Mouse (Mus musculus) limb, embryonic 15.5 days (tissue): ENCODE measurements around the gene Wdr43. TPM values are rescaled to one million over a fixed set of nuclear protein-coding genes. Genes with fewer than 3 reads are reported as not detected.
A peak's percentile ranks its signal among the peaks of the same experiment; 100 is the strongest.

ENCODE experiments used
- ATAC-seq: fragments of 200-750 bp; cut with Nextera tagmentation; 2 replicates; pipeline ENCODE4 v1.8.0; 2017; ENCODE audit warnings: low read depth, moderate TSS enrichment; ENCODE audit not compliant: insufficient number of reproducible peaks, low FRiP score, low TSS enrichment
- H3K27ac ChIP-seq: fragments of 300-500 bp; sonication (generic); 2 replicates; pipeline ENCODE4 v1.5.1; 2015; ENCODE audit warnings: moderate library complexity, mild to moderate bottlenecking, inconsistent platforms
- H3K27me3 ChIP-seq: fragments of 300-500 bp; sonication (generic); 2 replicates; pipeline ENCODE4 v1.6.1; 2015; ENCODE audit warnings: inconsistent platforms
- H3K36me3 ChIP-seq: fragments of 300-500 bp; sonication (generic); 2 replicates; pipeline ENCODE4 v1.6.1; 2015; ENCODE audit warnings: inconsistent platforms
- H3K4me1 ChIP-seq: fragments of 300-500 bp; sonication (generic); 2 replicates; pipeline ENCODE4 v1.6.1; 2015; ENCODE audit warnings: inconsistent platforms
- H3K4me2 ChIP-seq: fragments of 300-500 bp; sonication (generic); 2 replicates; pipeline ENCODE4 v1.6.1; 2015; ENCODE audit warnings: mild to moderate bottlenecking, inconsistent platforms
- H3K4me3 ChIP-seq: fragments of 300-500 bp; sonication (generic); 2 replicates; pipeline ENCODE4 v1.5.1; 2015; ENCODE audit warnings: mild to moderate bottlenecking, inconsistent platforms
- H3K9ac ChIP-seq: fragments of 300-500 bp; sonication (generic); 2 replicates; pipeline ENCODE4 v1.6.1; 2015; ENCODE audit warnings: inconsistent platforms
- H3K9me3 ChIP-seq: fragments of 300-500 bp; sonication (generic); 2 replicates; pipeline ENCODE4 v1.6.1; 2016; ENCODE audit warnings: inconsistent platforms
- WGBS: fragments of 180-500 bp; shearing (Covaris S2); methylation state at CpG from one replicate; pipeline ENCODE4 v1.1.7; 2015; 5-methylcytosine and 5-hydroxymethylcytosine counted together
- polyA plus RNA-seq: library from polyadenylated mRNA; unstranded; fragments of >200 nt; fragmentation: Nextera tagmentation; extraction: Ambion mirVana; gene quantifications from 2 replicates; pipeline ENCODE4 v1.2.1, GENCODE M21; 2015

Wdr43 gene
- polyA plus RNA-seq, 1 experiment from 2014 or later: 70.1 TPM

- 63% methylated on average over 1 of the region's 1 CpGs for WGBS
These were observed 48.5 kb downstream of the Wdr43 start for GRCm38 (mm10) chr17:71664172-71664571.

GRCm38 (mm10) chr17:71665201-71665600, 49.5 kb downstream of the Wdr43 start:
- no peak overlapping the region for H3K4me2 ChIP-seq
- H3K4me3 ChIP-seq: no peak overlapping the region
- 0 out of 2 replicates have a peak, but pooled peaks cover 4% of the 10 kb centered on the region for H3K4me1 ChIP-seq
- H3K27me3 ChIP-seq: no peaks in the 10 kb centered on the region
- H3K36me3 ChIP-seq: no peaks in the 10 kb centered on the region
- no peaks in the 10 kb centered on the region for H3K9me3 ChIP-seq
- WGBS: 83% methylated on average over 4 of the region's 4 CpGs
- H3K9ac ChIP-seq: no peak overlapping the region
- H3K27ac ChIP-seq: no peak overlapping the region
- no peak for ATAC-seq

More at GRCm38 (mm10) chr17:71664172-71664571, 48.5 kb downstream of the Wdr43 start:
- Histone ChIP-seq H3K4me3 (no peak overlapping the region), H3K36me3 (0 out of 2 replicates have a peak, but pooled peaks cover 4% of the 10 kb centered on the region), H3K9me3 (no peaks in the 10 kb centered on the region), H3K9ac (no peak overlapping the region), H3K27ac (no peak overlapping the region), H3K4me1 (0 out of 2 replicates have a peak, but pooled peaks cover 4% of the 10 kb centered on the region), H3K4me2 (no peak overlapping the region), H3K27me3 (no peaks in the 10 kb centered on the region)
- ATAC-seq: no peak

GRCm38 (mm10) chr17:71669511-71669910, 53.8 kb downstream of the Wdr43 start:
- H3K4me2 ChIP-seq: no peak overlapping the region
- no peaks in the 10 kb centered on the region for H3K4me1 ChIP-seq
- no peaks in the 10 kb centered on the region for H3K36me3 ChIP-seq
- no peak overlapping the region for H3K9ac ChIP-seq
- 78% methylated on average over 5 of the region's 5 CpGs for WGBS
- no peak overlapping the region for H3K4me3 ChIP-seq
- no peaks in the 10 kb centered on the region for H3K27me3 ChIP-seq
- H3K27ac ChIP-seq: no peak overlapping the region
- no peak for ATAC-seq
- no peaks in the 10 kb centered on the region for H3K9me3 ChIP-seq

- H3K9me3 ChIP-seq: no peaks in the 10 kb centered on the region
- H3K4me1 ChIP-seq: no peaks in the 10 kb centered on the region
- no peak overlapping the region for H3K9ac ChIP-seq
- 59% methylated on average over 17 of the region's 17 CpGs for WGBS
- H3K4me2 ChIP-seq: no peak overlapping the region
- H3K27me3 ChIP-seq: no peaks in the 10 kb centered on the region
- no peak for ATAC-seq
- no peaks in the 10 kb centered on the region for H3K36me3 ChIP-seq
- no peak overlapping the region for H3K4me3 ChIP-seq
- H3K27ac ChIP-seq: no peak overlapping the region
These were observed 56.3 kb downstream of the Wdr43 start for GRCm38 (mm10) chr17:71671840-71672546.

- peak; percentile 21; the same call in 1 of the 2 replicates for ATAC-seq
- H3K4me3 ChIP-seq: no peak within 1 kb of the TSS
- no peaks in the 10 kb centered on the region for H3K4me1 ChIP-seq
- WGBS: 62% methylated on average over 9 of the region's 9 CpGs
- H3K27ac ChIP-seq: no peak within 1 kb of the TSS
- H3K9me3 ChIP-seq: no peaks in the 10 kb centered on the region
- H3K36me3 ChIP-seq: no peaks in the 10 kb centered on the region
- H3K9ac ChIP-seq: no peak within 1 kb of the TSS
- no peaks in the 10 kb centered on the region for H3K27me3 ChIP-seq
- H3K4me2 ChIP-seq: no peak within 1 kb of the TSS
These were observed 57.4 kb downstream of the Wdr43 start, which contains the start of gene Togaram2 for GRCm38 (mm10) chr17:71673092-71673491. Gene Togaram2, plus strand, starts transcription at chr17:71673261.

GRCm38 (mm10) chr17:71673936-71674335, 58.2 kb downstream of the Wdr43 start:
- H3K9me3 ChIP-seq: no peaks in the 10 kb centered on the region
- H3K9ac ChIP-seq: no peak overlapping the region
- ATAC-seq: no peak
- no peaks in the 10 kb centered on the region for H3K4me1 ChIP-seq
- H3K4me2 ChIP-seq: no peak overlapping the region
- H3K27me3 ChIP-seq: no peaks in the 10 kb centered on the region
- no peak overlapping the region for H3K27ac ChIP-seq
- WGBS: 69% methylated on average over 9 of the region's 9 CpGs
- H3K36me3 ChIP-seq: no peaks in the 10 kb centered on the region
- no peak overlapping the region for H3K4me3 ChIP-seq

- no peak overlapping the region for H3K9ac ChIP-seq
- ATAC-seq: no peak
These were observed 59.2 kb downstream of the Wdr43 start for GRCm38 (mm10) chr17:71674886-71675285.

GRCm38 (mm10) chr17:71681666-71682065, 66.0 kb downstream of the Wdr43 start:
- Histone ChIP-seq H3K9ac (no peak overlapping the region), H3K36me3 (no peaks in the 10 kb centered on the region), H3K4me3 (no peak overlapping the region), H3K27me3 (no peaks in the 10 kb centered on the region), H3K4me1 (peaks cover 11% of the 10 kb centered on the region; the same call in 1 of the 2 replicates), H3K4me2 (no peak overlapping the region), H3K9me3 (no peaks in the 10 kb centered on the region), H3K27ac (no peak overlapping the region)
- ATAC-seq: no peak
- 71% methylated on average over 14 of the region's 14 CpGs for WGBS

More at GRCm38 (mm10) chr17:71674886-71675285, 59.2 kb downstream of the Wdr43 start:
- no peak overlapping the region for H3K4me2 ChIP-seq
- H3K27me3 ChIP-seq: no peaks in the 10 kb centered on the region
- peaks cover 4% of the 10 kb centered on the region; the same call in 1 of the 2 replicates for H3K4me1 ChIP-seq
- H3K27ac ChIP-seq: no peak overlapping the region
- no peaks in the 10 kb centered on the region for H3K9me3 ChIP-seq
- no peak overlapping the region for H3K4me3 ChIP-seq
- 86% methylated on average over 18 of the region's 18 CpGs for WGBS
- no peaks in the 10 kb centered on the region for H3K36me3 ChIP-seq

GRCm38 (mm10) chr17:71682379-71682778, 66.7 kb downstream of the Wdr43 start:
- 84% methylated on average over 4 of the region's 4 CpGs for WGBS
- H3K9me3 ChIP-seq: no peaks in the 10 kb centered on the region

GRCm38 (mm10) chr17:71683281-71683680, 67.6 kb downstream of the Wdr43 start:
- no peaks in the 10 kb centered on the region for H3K27me3 ChIP-seq
- H3K9me3 ChIP-seq: no peaks in the 10 kb centered on the region
- 86% methylated on average over 6 of the region's 6 CpGs for WGBS

More at GRCm38 (mm10) chr17:71682379-71682778, 66.7 kb downstream of the Wdr43 start:
- Histone ChIP-seq H3K27me3 (no peaks in the 10 kb centered on the region), H3K4me3 (no peak overlapping the region), H3K4me2 (no peak overlapping the region), H3K4me1 (peaks cover 11% of the 10 kb centered on the region; the same call in 1 of the 2 replicates), H3K9ac (no peak overlapping the region), H3K36me3 (no peaks in the 10 kb centered on the region), H3K27ac (no peak overlapping the region)
- no peak for ATAC-seq

GRCm38 (mm10) chr17:71684103-71684608, 68.5 kb downstream of the Wdr43 start:
- H3K9ac ChIP-seq: no peak overlapping the region
- 28% methylated on average over 5 of the region's 5 CpGs for WGBS

More at GRCm38 (mm10) chr17:71683281-71683680, 67.6 kb downstream of the Wdr43 start:
- ATAC-seq: no peak
- Histone ChIP-seq H3K36me3 (no peaks in the 10 kb centered on the region), H3K9ac (no peak overlapping the region), H3K4me1 (peaks cover 11% of the 10 kb centered on the region; the same call in 1 of the 2 replicates), H3K27ac (no peak overlapping the region), H3K4me2 (no peak overlapping the region), H3K4me3 (no peak overlapping the region)

GRCm38 (mm10) chr17:71687436-71687835, 71.7 kb downstream of the Wdr43 start:
- no peak for ATAC-seq

More at GRCm38 (mm10) chr17:71684103-71684608, 68.5 kb downstream of the Wdr43 start:
- Histone ChIP-seq H3K4me3 (no peak overlapping the region), H3K4me1 (peaks cover 9% of the 10 kb centered on the region; the same call in 1 of the 2 replicates), H3K9me3 (no peaks in the 10 kb centered on the region; the same call in 1 of the 2 replicates), H3K27me3 (no peaks in the 10 kb centered on the region), H3K4me2 (no peak overlapping the region), H3K27ac (peak overlapping the region; percentile 24; the same call in 1 of the 2 replicates), H3K36me3 (no peaks in the 10 kb centered on the region)
- no peak for ATAC-seq

More at GRCm38 (mm10) chr17:71687436-71687835, 71.7 kb downstream of the Wdr43 start:
- H3K27me3 ChIP-seq: no peaks in the 10 kb centered on the region
- H3K4me3 ChIP-seq: no peak overlapping the region
- H3K36me3 ChIP-seq: no peaks in the 10 kb centered on the region
- no peak overlapping the region for H3K4me2 ChIP-seq
- H3K27ac ChIP-seq: no peak overlapping the region
- peaks cover 7% of the 10 kb centered on the region; the same call in 1 of the 2 replicates for H3K4me1 ChIP-seq
- no peak overlapping the region for H3K9ac ChIP-seq
- H3K9me3 ChIP-seq: no peaks in the 10 kb centered on the region; the same call in 1 of the 2 replicates
- 67% methylated on average over 9 of the region's 9 CpGs for WGBS
